Mouse (Mus musculus) retina, postnatal 1 day (tissue): ENCODE data around the gene Il1rl1.

Experiments
- DNase-seq: peaks from one replicate; pipeline ENCODE4 v3.0.0-alpha.2; 2012

Il1rl1 gene

DNA sequence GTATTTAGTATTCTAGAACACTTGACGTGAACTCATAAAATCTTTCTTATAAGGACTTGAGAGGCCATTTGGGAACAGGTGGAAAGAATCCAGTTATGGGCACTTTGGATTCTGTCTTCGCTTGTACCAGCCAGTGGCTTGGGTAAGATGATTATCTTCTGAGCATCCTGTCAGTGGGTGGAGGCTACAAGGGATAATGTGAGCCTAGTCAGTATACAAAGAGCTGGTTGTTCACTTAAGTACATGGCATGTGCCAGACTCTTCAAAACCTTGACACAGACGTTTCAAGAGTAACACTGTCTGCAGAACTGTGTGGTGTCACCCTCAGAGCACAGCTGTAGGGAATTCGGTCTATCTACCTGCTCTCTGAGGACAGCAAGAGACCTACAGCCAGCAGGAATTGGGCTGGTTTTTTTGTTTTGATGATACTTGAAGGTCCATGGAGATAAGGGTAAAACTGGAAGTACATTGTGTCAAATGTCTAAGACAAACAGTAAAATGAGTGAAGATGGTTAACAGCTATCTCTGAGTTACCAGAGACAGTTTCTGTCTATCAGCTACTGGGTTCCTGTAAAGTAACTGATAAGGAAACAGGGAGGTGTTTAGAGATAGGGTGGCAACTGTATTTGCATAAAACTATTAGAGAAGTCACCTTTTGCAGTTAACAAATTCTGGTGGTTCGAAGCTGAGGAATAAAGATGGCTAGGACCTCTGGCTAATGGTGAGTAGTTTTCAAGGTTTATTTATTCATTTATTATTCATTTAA, at the start of gene Il1rl1:
Gene Il1rl1 (plus strand): TSS at position 661 of the 766 bp plus-strand sequence.
- no peak for DNase-seq

DNA sequence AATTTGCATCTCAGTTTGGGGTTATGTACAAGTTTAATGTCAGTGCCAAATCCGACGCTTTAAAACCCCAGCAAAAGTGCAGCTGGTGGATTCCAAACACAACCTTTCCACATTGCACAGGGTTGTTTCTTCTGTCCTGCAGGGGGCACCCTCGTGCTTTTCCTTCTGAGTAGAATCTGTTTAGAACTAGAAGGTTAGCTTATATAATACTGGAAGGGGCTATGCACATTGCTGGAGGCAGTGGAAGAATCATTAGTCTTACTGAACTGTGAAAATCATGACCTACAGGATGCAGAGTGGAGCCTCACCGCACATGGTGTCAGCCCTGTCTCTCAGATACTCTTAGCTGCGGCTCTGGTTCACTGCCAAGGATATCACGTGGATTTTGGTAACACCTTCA, 49.3 kb upstream of the Il1rl1 start:
- peak; percentile 57 for DNase-seq

DNA sequence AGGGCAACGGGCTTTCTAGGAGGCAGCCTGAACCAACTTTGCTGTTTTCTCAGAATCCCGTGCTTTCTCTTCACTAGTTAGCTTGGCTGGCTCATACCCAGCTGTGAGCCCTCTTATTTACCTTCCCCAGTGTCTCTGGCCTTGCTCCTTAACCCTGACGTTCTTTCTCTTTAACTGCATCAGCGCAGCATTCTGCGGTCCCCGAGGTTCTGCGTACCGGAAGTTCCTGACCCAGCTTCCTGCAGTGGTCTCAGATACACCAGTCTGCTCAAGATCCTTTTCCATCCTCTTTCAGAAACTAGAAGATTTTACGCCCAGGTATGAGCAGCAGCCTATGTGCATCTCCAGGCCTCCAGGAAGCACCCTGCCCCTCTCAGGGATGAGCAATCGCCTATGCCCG, 48.4 kb upstream of the Il1rl1 start:
- DNase-seq, result no peak

DNA sequence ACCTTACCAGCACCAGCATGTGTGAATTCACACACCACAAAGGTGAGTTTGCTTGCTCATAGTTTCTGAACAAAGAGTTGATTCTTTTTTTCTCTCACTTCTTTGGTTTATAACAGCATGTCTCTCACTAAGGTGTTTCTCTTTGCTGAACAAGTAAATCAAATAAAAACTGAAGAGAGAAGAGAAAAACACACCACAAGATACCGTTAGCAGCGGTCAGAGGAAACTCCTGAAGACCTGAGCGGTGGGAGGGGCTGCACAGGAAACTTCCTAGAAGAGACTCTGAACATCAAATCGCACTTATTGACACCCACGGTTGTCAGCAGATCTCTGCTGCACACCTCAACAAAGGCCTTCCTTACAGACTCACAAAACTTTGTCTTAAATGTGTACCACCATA, 46.5 kb upstream of the Il1rl1 start:
- no peak for DNase-seq

DNA sequence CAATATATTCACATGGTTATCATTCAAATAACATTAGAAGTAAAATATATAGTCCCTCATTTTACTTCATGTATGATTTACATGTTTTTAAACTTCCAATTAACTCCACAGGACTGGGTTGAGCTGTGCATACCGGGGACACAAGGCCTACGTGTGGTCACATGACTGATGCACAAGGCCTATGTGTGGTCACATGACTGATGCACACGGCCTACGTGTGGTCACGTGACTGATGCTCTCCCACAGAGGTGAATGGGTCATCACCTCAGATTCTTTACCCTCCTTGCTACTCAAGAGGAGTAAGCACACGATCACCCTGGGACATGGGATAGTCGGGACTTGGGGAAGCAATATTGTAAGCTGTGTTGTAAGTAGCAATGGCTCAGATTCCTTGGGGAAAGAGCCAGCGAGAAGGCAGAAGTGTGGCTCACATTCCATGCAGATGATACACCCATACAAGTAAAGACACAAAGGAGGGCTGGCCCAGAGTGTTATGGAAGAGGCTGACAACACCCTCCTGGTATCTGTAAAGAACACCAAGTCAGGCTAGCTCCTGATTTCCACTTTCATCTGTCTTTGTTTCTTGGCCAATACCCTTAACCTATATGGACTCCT, 44.3 kb upstream of the Il1rl1 start:
- no peak for DNase-seq

DNA sequence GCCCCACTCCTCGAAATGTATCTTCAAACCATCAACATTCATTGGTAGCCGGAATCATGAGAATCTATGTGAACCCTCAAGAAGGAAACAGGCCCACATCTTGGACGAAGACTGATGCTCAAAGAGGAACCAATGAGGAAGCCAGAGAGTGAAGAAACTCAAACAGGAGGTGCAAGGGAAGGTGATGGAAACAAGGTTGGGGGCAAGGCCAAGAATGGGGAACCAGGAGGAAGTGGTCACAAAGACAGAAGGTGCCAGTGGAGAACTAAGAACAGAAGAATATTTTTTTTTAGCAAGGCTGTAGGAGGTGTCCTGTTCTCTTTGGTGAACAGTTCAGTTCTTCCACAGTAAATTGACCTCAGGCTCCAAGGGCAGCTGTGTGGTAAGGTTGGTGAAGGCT, 38.0 kb upstream of the Il1rl1 start:
- DNase-seq, result no peak

DNA sequence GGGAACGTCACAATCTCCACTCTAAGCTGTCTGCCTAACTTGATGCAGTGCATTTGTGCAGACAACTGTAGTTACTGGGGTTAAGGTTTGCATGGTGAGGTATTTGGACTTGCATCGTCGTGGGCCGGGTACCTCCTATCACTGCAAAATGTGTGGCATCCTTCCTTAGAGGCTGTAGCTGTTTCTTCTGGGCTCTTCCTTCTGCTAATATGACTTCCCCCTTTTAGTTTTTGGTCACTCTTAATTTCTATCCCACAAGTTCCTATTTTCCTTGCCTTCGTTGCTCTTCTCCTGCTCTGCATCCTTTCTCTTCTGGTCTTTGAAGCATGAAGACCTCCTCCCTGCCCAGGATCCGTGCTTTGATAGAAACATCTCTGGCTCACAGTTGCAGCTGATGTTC, 36.8 kb upstream of the Il1rl1 start:
- no peak for DNase-seq

DNA sequence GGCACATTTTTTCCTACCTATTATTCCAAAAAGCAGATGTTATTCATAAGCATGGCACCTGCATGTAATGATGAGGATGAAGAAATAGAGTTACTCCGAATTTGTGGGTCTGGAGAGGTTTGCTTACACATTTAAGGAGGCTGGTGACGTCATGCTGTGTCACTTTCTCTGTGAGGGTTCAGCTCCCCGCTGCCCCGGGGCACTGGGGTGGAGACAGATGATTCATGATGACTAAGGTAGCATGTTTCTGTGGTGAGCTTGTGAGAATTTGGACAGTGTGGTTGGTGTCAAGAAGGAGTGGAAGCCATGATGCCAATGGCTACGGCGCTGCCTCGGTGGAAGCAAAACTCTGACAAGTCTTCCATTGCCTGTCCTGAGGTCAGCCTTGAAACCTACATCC, 36.2 kb upstream of the Il1rl1 start:
- no peak for DNase-seq

DNA sequence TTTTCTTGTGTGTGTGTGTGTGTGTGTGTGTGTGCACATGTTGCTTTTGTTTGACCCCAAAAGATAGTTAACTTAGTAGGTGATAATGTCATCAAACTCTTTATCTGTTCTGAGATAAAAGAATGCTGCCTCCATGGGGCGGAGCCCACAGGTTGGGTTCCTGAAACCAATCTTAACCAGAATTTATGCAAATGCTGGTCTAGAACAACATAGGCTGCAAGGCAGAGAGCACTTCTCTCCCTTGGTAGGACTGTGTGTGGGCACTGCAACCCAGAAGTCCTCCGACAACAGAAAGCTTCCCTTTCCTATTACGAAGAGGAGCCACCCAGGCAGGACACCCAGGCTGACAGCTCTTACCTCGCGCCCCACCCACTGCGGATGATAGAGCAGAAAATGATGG, 29.7 kb upstream of the Il1rl1 start:
- no peak for DNase-seq

DNA sequence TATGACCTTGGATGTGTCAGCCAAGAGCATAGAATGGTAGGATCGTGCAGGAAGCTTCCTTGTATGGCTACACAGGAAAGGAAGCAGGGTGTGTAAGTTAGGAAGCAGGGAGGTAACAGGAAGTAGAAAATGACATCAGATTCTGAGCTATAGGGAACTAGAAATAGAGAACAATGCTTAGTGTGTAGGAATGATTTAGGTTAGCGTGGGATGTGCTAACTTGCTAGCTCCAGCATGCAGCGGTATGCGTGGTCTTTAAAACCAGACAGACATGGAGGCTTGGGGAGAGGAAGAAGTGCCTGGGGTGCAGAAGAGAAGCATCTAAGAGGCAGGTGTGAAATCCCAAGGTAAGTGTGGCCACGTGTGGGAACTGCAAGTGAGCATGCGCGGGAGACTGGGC, 24.7 kb upstream of the Il1rl1 start:
- no peak for DNase-seq

DNA sequence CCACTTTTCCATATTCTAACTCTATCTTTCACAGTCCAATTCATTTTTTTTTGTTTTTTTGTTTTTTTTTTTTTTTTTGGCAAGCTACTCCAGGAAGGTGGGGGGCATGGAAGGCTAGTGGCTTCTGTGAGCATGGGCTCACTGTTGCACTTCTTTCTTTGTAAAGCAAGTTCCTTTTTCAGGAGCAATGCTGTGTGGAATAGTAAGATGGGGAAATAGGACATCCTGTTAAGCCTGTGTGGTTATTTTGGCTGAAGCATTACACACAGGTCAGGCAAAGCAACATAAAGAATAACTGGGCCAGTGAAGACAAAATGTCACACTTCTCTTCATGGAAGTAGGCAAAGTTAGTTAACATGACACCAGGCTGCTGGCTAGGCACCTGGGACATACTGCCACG, 19.5 kb upstream of the Il1rl1 start:
- no peak for DNase-seq

DNA sequence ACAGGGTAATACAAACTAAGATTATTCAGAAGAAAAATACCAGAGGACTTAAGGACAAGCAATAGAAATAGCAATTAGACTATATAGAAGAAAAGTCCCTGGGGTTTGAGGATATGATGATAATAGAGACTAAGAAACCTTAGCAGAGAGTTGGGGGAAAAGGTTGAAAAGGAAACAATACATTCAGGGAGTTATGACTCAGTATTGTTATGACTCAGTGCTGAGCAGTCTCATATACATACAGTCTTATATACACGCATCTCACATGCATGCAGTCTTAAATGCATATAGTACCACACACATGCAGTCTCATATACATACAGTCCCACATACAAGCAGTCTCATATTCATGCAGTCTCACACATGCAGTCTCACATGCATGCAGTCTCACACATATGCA, 16.3 kb upstream of the Il1rl1 start:
- no peak for DNase-seq

DNA sequence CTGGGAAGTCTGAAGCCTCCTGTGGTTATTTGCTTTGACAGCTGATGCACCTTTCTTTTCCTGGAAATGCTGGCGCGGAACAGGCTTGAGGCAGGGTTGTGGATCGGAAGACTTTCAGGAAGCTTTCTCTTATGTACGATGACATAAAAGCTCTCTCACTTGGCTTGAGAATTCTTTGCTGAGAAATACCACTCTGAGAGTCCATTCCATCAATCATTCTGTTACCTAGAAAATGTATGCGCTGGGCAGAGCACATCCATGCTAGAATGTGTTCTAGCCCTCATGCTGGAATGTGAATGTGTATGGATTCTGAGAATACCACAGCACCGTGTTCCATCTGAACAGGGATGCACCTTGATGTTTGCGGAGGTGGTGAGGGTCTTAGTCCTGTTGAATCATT, 15.1 kb upstream of the Il1rl1 start:
- DNase-seq, result peak; percentile 16

DNA sequence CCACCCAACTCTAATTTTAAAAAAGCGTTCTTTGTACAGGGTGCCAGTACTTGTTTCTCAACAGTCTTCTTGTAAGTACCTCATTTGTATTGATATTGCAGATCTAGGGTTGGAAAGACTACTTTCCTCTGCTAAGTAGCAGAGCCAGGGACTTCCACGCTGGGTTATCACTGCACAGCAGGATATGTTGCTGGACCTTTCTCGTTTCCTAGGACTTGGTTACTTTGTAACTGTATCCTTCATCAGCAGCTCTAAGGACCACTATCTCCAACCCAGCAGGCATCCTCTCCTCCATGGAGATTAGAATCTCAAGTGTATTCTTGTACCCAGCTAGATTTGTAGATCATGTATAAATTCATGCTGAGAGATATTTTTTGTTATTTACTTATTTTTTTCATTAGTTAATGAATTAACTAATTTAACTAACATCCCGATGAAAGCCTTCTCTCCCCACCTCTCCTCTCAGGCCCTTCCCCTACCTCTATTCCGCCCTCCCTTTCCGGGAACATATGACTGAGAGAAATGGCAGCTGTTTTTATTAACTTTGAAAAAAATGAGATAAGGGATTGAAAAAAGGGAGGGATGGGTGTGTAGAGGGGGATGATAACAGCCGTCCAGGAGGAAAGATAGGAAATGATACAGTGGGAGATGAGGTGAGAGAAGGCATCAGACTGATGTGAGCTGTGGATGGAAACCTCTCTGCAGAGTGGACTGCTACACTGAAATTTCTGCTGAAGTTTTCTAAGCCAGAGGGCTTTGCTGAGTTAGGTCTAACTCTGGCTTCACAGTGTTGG, 14.3 kb upstream of the Il1rl1 start:
- no peak for DNase-seq

DNA sequence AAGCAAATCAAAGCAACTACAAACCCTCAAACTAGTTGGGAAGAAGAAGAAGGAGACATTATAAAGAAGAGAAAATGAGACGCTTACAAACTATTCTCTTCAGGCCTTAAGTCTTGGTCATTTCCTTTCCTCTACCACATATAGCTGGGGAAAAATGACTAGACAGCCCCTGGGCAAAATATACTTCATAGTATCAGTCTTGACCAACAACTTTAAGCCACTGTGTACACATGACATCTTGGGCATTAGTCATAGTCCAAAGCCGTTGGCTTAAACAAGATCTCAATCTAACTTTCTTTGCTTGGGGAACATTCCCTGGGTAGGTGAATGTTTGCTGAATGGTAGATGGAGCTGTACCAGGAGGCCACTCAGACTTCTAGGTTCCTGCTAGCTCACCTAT, 12.3 kb upstream of the Il1rl1 start:
- DNase-seq, result no peak

DNA sequence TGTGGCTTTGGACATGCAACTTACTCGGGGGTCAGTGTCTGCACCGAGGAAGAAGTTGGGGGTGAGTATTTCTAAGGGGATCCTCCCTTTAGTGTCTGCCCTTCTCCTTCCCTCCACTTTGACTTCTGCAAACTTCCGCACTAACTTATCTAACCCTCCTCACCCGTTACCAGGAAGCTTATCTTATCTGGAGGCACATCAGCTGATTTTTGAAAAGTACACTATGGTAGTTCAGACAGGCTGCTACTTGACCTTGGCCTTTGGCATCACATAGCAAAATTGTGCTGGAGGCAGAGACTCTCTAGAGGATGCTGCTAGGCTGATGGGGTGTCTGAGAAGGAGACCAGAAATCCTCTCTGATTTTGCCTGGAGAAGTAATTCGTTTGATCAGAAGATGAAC, 10.9 kb upstream of the Il1rl1 start:
- DNase-seq, result no peak

DNA sequence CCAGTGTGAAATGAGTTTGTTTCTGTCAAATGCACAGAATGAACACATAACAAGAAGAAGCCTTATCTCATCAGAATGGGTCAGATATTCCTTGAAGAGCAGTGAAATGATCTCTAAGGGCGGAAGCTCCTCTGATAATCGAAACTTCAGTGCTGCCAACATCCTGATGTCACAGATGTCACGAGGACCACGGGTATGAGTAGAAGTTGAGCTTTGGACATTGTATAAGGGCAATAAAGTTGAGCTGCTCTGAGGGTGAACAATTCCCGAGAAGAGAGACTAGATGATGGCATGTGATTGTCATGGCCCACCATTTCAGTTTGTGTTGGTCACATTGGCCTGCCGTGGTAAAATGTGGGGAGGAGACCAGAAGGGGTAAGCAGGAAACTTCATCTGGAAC, 5.5 kb upstream of the Il1rl1 start:
- DNase-seq, result no peak

DNA sequence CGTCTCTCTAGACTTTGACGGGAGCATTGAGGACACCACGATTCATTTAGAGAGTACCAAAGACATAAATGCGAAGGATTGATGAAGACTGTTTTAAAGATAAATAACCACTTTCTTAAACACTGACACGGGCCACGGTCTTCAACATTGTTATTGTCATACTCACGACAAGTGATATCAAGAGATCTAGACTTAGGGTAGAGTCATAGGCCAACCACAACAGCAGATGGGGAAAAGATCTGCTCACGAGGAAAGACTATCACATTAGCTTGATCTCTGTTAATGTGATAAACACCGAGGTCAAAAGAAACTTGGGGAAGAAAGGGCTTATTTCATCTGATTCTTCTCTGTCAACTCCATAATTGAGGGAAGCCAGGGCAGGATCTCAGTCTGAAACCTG, 2.1 kb upstream of the Il1rl1 start:
- no peak for DNase-seq

DNA sequence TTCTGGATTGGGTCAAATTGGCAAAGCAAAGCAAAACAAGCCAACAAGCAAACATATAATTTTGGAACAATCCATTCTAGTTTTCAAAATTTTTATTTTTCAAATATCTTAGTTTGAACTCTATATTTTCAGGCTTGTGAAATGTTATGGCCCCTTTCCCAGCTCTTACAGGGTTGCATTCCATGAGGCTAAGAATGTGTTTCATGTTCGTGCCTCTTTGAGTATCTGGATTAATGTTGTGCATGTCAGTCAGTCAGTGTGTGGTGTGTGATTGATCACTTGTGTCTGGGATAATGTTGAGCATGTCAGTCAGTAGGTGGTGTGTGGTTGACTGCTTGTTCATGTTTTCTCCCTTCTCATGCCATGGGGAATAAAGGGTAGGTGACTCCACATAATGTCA, 1.5 kb upstream of the Il1rl1 start:
- DNase-seq, result no peak

DNA sequence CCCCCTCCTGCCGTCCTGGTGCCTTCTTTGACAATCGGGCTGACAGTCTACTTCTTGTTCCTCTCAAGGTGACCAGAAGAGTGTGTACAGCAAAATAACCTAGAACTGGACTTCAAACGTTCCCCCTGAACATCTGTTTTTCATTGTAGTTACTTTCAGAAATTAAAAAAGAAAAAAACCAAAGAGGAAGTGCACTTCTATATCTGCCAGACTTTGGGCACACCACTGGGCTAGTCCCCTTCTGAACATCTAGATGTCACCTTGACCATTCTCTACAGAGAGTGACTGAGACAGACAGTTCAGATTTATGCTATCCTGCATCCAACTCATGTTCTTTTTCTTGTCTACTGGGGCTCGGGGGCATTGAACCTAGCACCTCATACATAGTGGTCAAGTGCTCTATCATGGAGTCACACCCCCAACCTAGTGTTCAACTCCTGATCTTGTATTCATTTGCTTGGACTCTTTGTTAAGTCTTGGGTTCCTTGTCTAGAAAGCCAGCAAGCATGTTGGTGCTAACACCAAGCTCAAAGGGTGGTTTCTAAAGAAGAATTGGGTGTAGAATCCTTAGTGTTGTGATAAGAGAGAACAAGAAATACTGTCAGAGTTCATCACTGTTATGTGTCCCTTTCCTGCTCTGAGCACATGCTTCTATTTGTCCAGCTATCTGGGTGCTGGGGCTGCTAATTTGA, 919 bp downstream of the Il1rl1 start:
- no peak for DNase-seq

DNA sequence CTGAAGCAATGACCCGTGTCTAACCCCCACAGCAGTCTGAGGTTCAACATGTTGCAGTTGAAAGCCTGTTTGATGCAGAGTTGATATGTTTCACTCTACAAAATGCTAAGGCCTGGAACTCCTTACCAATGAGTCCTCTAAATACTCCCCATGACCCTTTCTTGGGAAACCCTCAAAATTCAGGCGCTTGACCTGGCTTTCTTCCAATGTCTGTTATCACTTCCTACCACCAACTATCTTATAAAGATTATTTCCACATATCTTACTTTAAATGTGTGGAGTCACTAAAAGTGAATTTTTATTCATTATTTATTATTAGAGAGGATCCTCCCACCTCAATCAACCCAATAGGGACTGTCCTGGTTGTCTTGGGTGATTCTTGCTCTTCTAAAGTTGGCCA, 2.8 kb downstream of the Il1rl1 start:
- DNase-seq, result no peak

DNA sequence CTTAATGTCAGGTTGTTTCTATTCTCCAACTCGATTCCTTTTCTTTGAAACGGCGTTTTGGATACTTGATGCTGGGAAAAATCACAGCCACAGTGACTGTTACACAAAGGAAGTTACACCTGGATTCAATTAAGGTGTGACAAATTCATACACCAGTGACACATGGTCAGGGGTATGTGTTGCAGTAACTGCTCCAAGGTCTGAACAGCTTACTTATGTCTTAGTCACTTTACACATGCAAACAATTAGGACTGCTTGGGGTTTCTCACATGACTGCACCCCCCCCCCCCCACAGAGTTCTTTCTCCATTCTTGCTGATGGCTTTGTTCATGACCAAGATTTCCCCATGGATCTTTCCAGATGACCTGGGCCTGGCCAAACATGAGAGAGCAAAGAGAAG, 6.6 kb downstream of the Il1rl1 start:
- no peak for DNase-seq

DNA sequence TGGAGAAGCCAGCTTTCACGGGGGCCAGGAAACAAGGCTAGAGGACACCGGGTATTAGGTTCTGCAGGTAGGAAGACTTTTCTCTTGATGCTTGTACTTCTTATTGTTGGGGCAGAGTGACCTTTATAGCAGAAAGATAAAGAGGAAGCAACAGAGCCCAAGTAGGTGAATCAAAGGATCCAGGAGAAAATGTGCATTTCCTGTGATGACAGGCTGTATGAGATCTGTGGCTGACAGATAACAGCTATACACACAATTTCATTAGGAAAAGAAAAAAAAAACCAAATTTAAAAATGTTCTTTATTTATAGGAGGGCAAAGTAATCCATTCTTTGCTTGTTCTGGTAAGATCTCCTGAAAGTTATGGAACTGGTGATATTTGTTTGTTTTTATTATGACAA, 8.0 kb downstream of the Il1rl1 start:
- no peak for DNase-seq

DNA sequence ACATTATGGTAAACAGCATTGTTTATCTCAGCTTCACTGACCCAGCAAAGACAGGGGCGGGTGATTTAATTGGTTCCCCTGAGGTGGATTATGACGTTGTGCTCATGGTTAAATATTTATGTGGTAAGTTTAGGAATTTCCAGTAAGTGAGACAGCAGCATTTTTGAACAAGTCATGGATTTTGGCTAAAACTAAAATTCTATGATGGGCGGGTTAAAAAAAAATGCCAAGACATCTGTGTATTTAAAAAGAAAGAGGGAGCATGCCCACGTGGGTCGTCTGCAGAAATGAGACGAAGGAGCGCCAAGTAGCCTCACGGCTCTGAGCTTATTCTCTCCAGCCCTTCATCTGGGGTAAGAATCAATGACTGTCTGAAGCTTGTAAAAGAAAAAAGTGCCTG, 10.1 kb downstream of the Il1rl1 start:
- no peak for DNase-seq
